Mouse (Mus musculus) MEL (cell line): ENCODE measurements around the gene Cx3cl1. TPM values are rescaled to one million over a fixed set of nuclear protein-coding genes. Genes with fewer than 3 reads are reported as not detected.

Experiments used
- DNase-seq: peaks from one replicate; pipeline ENCODE4 v3.0.0; 2011; ENCODE audit warnings: low read depth, low spot score
- H3K27ac ChIP-seq: 2 replicates; pipeline ENCODE4 v1.5.1; 2012; ENCODE audit warnings: low read depth, mild to moderate bottlenecking, control low read depth, low read length, moderate library complexity; ENCODE audit not compliant: control insufficient read depth
- H3K27me3 ChIP-seq, 2 experiments: fragments of 150-350 bp in 1 of 2; sonication (generic) in 1 of 2; 2 replicates each; pipeline ENCODE4 v1.6.1; 2012; ENCODE audit warnings: low read length in 2 of 2, mild to moderate bottlenecking in 2 of 2, improper control_type of control experiment in 1 of 2, moderate library complexity in 1 of 2; ENCODE audit not compliant: insufficient read depth in 2 of 2, control insufficient read depth in 1 of 2
- H3K36me3 ChIP-seq, 2 experiments: 2 replicates each; pipeline ENCODE4 v1.6.1; 2012 to 2014; ENCODE audit warnings: low read length in 2 of 2, improper control_type of control experiment in 1 of 2, inconsistent platforms in 1 of 2, mild to moderate bottlenecking in 1 of 2; ENCODE audit not compliant: insufficient read depth in 2 of 2, control insufficient read depth in 1 of 2
- H3K4me1 ChIP-seq, 2 experiments: fragments of 150-350 bp in 1 of 2; sonication (generic) in 1 of 2; 2 replicates each; pipeline ENCODE4 v1.6.1; 2012; ENCODE audit warnings: low read length in 2 of 2, improper control_type of control experiment in 1 of 2, mild to moderate bottlenecking in 1 of 2; ENCODE audit not compliant: insufficient read depth in 2 of 2, control insufficient read depth in 1 of 2
- H3K4me3 ChIP-seq, 2 experiments: fragments of 150-350 bp in 1 of 2; sonication (generic) in 1 of 2; 2 replicates each; pipeline ENCODE4 v1.5.1; 2012; ENCODE audit warnings: low read depth in 2 of 2, low read length in 2 of 2, mild to moderate bottlenecking in 2 of 2, moderate library complexity in 2 of 2, control low read depth in 1 of 2, improper control_type of control experiment in 1 of 2; ENCODE audit not compliant: control insufficient read depth in 1 of 2, insufficient read depth in 1 of 2
- H3K79me2 ChIP-seq: 2 replicates; pipeline ENCODE4 v1.6.1; 2012; ENCODE audit warnings: mild to moderate bottlenecking, low read length, moderate library complexity; ENCODE audit not compliant: control insufficient read depth, poor library complexity, insufficient read depth
- H3K9ac ChIP-seq: 2 replicates; pipeline ENCODE4 v1.6.1; 2012; ENCODE audit warnings: low read depth, mild to moderate bottlenecking, control low read depth, low read length, moderate library complexity; ENCODE audit not compliant: control insufficient read depth, poor library complexity, severe bottlenecking
- H3K9me3 ChIP-seq: fragments of 150-350 bp; sonication (generic); replicated peaks from 2 replicates; pipeline ENCODE4 v1.6.1; 2012; ENCODE audit warnings: mild to moderate bottlenecking, low read length, improper control_type of control experiment, moderate library complexity; ENCODE audit not compliant: insufficient read depth
- BHLHE40 ChIP-seq: IDR thresholded peaks from 2 replicates; pipeline ENCODE4 v1.6.1; 2012; ENCODE audit warnings: low read depth, mild to moderate bottlenecking, inconsistent platforms, low read length, improper control_type of control experiment, borderline replicate concordance
- E2F4 ChIP-seq: IDR thresholded peaks from 2 replicates; pipeline ENCODE4 v1.6.1; 2011; ENCODE audit warnings: low read depth, low read length, improper control_type of control experiment, borderline replicate concordance
- EP300 ChIP-seq, 2 experiments: IDR thresholded peaks; 2 replicates each; pipeline ENCODE4 v1.6.1; 2011; ENCODE audit warnings: improper control_type of control experiment in 2 of 2, low read length in 2 of 2, low read depth in 1 of 2, mild to moderate bottlenecking in 1 of 2
- ETS1 ChIP-seq: IDR thresholded peaks from 2 replicates; pipeline ENCODE4 v1.6.1; 2012; ENCODE audit warnings: low read depth, mild to moderate bottlenecking, inconsistent platforms, low read length, improper control_type of control experiment, moderate library complexity
- GABPA ChIP-seq: IDR thresholded peaks from 2 replicates; pipeline ENCODE4 v1.6.1; 2012; ENCODE audit warnings: low read depth, mild to moderate bottlenecking, inconsistent platforms, low read length, improper control_type of control experiment, moderate library complexity
- HCFC1 ChIP-seq: IDR thresholded peaks from 2 replicates; pipeline ENCODE4 v1.6.1; 2012; ENCODE audit warnings: low read depth, mild to moderate bottlenecking, inconsistent platforms, low read length, improper control_type of control experiment, moderate library complexity
- JUND ChIP-seq: IDR thresholded peaks from 2 replicates; pipeline ENCODE4 v1.6.1; 2011; ENCODE audit warnings: low read depth, mild to moderate bottlenecking, improper control_type of control experiment, low read length
- MAX ChIP-seq: IDR thresholded peaks from 2 replicates; pipeline ENCODE4 v1.6.1; 2011; ENCODE audit warnings: low read length, improper control_type of control experiment
- MAZ ChIP-seq: IDR thresholded peaks from 2 replicates; pipeline ENCODE4 v1.6.1; 2012; ENCODE audit warnings: low read depth, mild to moderate bottlenecking, inconsistent platforms, low read length, improper control_type of control experiment
- POLR2AphosphoS5 ChIP-seq: IDR thresholded peaks from 2 replicates; pipeline ENCODE4 v1.6.1; 2012; ENCODE audit warnings: low read depth, borderline replicate concordance, mild to moderate bottlenecking, inconsistent platforms, low read length, moderate library complexity, mixed read lengths
- RAD21 ChIP-seq: IDR thresholded peaks from 2 replicates; pipeline ENCODE4 v1.6.1; 2011; ENCODE audit warnings: mild to moderate bottlenecking, low read depth, low read length, improper control_type of control experiment
- RCOR1 ChIP-seq: IDR thresholded peaks from 2 replicates; pipeline ENCODE4 v1.6.1; 2012; ENCODE audit warnings: low read depth, mild to moderate bottlenecking, inconsistent platforms, low read length, improper control_type of control experiment
- UBTF ChIP-seq: IDR thresholded peaks from 2 replicates; pipeline ENCODE4 v1.6.1; 2012; ENCODE audit warnings: low read depth, mild to moderate bottlenecking, inconsistent platforms, low read length, improper control_type of control experiment, moderate library complexity, borderline replicate concordance; ENCODE audit not compliant: insufficient read depth
- USF2 ChIP-seq, 2 experiments: IDR thresholded peaks; 2 replicates each; pipeline ENCODE4 v1.6.1; 2011 to 2012; ENCODE audit warnings: improper control_type of control experiment in 2 of 2, low read length in 2 of 2, borderline replicate concordance in 1 of 2, inconsistent platforms in 1 of 2, low read depth in 1 of 2, mild to moderate bottlenecking in 1 of 2; ENCODE audit not compliant: insufficient read depth in 1 of 2
- ZC3H11A ChIP-seq: IDR thresholded peaks from 2 replicates; pipeline ENCODE4 v1.6.1; 2012; ENCODE audit warnings: low read depth, mild to moderate bottlenecking, inconsistent platforms, low read length, improper control_type of control experiment
- ZNF384 ChIP-seq: IDR thresholded peaks from 2 replicates; pipeline ENCODE4 v1.6.1; 2012; ENCODE audit warnings: low read depth, mild to moderate bottlenecking, inconsistent platforms, low read length, improper control_type of control experiment
- polyA plus RNA-seq, 2 experiments: library from polyadenylated mRNA; stranded (reverse) in 1 of 2; unstranded in 1 of 2; fragments of >175 nt in 1 of 2; fragments of >200 nt in 1 of 2; gene quantifications; 2 replicates each; pipeline versions ENCODE4 v1.2.1 to v1.2.4; 2012; ENCODE audit warnings: low replicate concordance in 2 of 2, low read depth in 1 of 2; ENCODE audit not compliant: insufficient read length in 2 of 2, insufficient read depth in 1 of 2, missing spikeins in 1 of 2
- total RNA-seq: library from RNA; depleted of rRNA; stranded (reverse); fragments of 300-350 nt; gene quantifications from 2 replicates; pipeline ENCODE4 v1.2.3, GENCODE M21; 2012

The Cx3cl1 gene
- total and polyA plus RNA-seq, 3 experiments: not detected

GRCm38 (mm10) chr8:94789256-94789955 is 17.6 kb downstream of the Cx3cl1 start:
- Histone ChIP-seq H3K9ac (no peak overlapping the region), H3K79me2 (no peaks in the 10 kb centered on the region), H3K4me3 (no peak overlapping the region)
- TF ChIP-seq MAZ (no peak), UBTF (no peak), E2F4 (no peak), HCFC1 (no peak), BHLHE40 (no peak), ETS1 (no peak), RCOR1 (no peak), POLR2AphosphoS5 (no peak), MAX (no peak), USF2 (IDR thresholded peaks at IDR 0.05; ENCODE audit: borderline replicate concordance in 1 of 2, insufficient read depth in 1 of 2, low read depth in 1 of 2, low read length in 2 of 2) (no peak), EP300 (IDR thresholded peaks at IDR 0.05; ENCODE audit: low read depth in 1 of 2, low read length in 2 of 2) (no peak)
- TF ChIP-seq, all 39 proteins: peak for 0
- Histone ChIP-seq H3K36me3 (peaks cover 0 to 4% of the 10 kb centered on the region in 2 experiments; a peak in 1 of 4 replicates), H3K4me1 (peaks cover 0 to 8% of the 10 kb centered on the region in 2 experiments; a peak in 2 of 4 replicates), H3K27me3 (peaks cover 3 to 4% of the 10 kb centered on the region in 2 experiments; a peak in 2 of 4 replicates), H3K9me3 (no peaks in the 10 kb centered on the region), H3K27ac (no peak overlapping the region)
- no peak for DNase-seq

- Histone ChIP-seq H3K27me3 (no peaks in the 10 kb centered on the region), H3K9ac (no peak overlapping the region), H3K9me3 (no peaks in the 10 kb centered on the region), H3K27ac (no peak overlapping the region)
- TF ChIP-seq BHLHE40 (no peak), JUND (no peak), GABPA (no peak), ZC3H11A (no peak), ZNF384 (no peak), EP300 (IDR thresholded peaks at IDR 0.05; ENCODE audit: low read depth in 1 of 2, low read length in 2 of 2) (no peak), USF2 (IDR thresholded peaks at IDR 0.05; ENCODE audit: borderline replicate concordance in 1 of 2, insufficient read depth in 1 of 2, low read depth in 1 of 2, low read length in 2 of 2) (no peak), RAD21 (no peak)
- TF ChIP-seq, all 39 proteins: peak for 0
- DNase-seq: no peak
- no peak overlapping the region for H3K4me3 ChIP-seq
- H3K4me1 ChIP-seq: no peaks in the 10 kb centered on the region
- H3K36me3 ChIP-seq: no peaks in the 10 kb centered on the region
- no peaks in the 10 kb centered on the region for H3K79me2 ChIP-seq
Observed at GRCm38 (mm10) chr8:94794368-94794767, 22.6 kb downstream of the Cx3cl1 start.
